Mouse (Mus musculus) forebrain, embryonic 13.5 days (tissue): Measurements from ENCODE around the gene Map3k14. TPM values are rescaled to one million over a fixed set of nuclear protein-coding genes. Genes with fewer than 3 reads are reported as not detected.
"Not testable (repeated sequence)": the region's sequence is repeated elsewhere in the genome, so short reads cannot be mapped to it uniquely, and the experiment has no call there.

Source experiments
- ATAC-seq: fragments of 200-750 bp; cut with Nextera tagmentation; 2 replicates; pipeline ENCODE4 v1.8.0; 2017
- H3K27ac ChIP-seq: fragments of 300-500 bp; sonication (generic); 2 replicates; pipeline ENCODE4 v1.5.1; 2015; ENCODE audit warnings: inconsistent platforms, mild to moderate bottlenecking, moderate library complexity
- H3K27me3 ChIP-seq: fragments of 300-500 bp; sonication (generic); 2 replicates; pipeline ENCODE4 v1.6.1; 2015; ENCODE audit warnings: mild to moderate bottlenecking, inconsistent platforms
- H3K36me3 ChIP-seq: fragments of 300-500 bp; sonication (generic); 2 replicates; pipeline ENCODE4 v1.6.1; 2015; ENCODE audit warnings: mild to moderate bottlenecking, inconsistent platforms; ENCODE audit not compliant: poor library complexity, severe bottlenecking
- H3K4me1 ChIP-seq: fragments of 300-500 bp; sonication (generic); 2 replicates; pipeline ENCODE4 v1.6.1; 2015; ENCODE audit warnings: inconsistent platforms
- H3K4me2 ChIP-seq: fragments of 300-500 bp; sonication (generic); 2 replicates; pipeline ENCODE4 v1.6.1; 2015; ENCODE audit warnings: inconsistent platforms, mild to moderate bottlenecking, moderate library complexity
- H3K4me3 ChIP-seq: fragments of 300-500 bp; sonication (generic); 2 replicates; pipeline ENCODE4 v1.5.1; 2015; ENCODE audit warnings: mild to moderate bottlenecking, inconsistent platforms
- H3K9ac ChIP-seq: fragments of 300-500 bp; sonication (generic); 2 replicates; pipeline ENCODE4 v1.6.1; 2015; ENCODE audit warnings: mild to moderate bottlenecking, inconsistent platforms
- H3K9me3 ChIP-seq: fragments of 300-500 bp; sonication (generic); replicated peaks from 2 replicates; pipeline ENCODE4 v1.6.1; 2016; ENCODE audit warnings: inconsistent platforms
- WGBS: fragments of 180-500 bp; shearing (Covaris S2); methylation state at CpG from one replicate; pipeline ENCODE4 v1.1.7; 2015; 5-methylcytosine and 5-hydroxymethylcytosine counted together
- polyA plus RNA-seq: library from polyadenylated mRNA; unstranded; fragments of >200 nt; fragmentation: Nextera tagmentation; extraction: Ambion mirVana; gene quantifications from 2 replicates; pipeline ENCODE4 v1.2.1, GENCODE M21; 2015

Map3k14 gene
- polyA plus RNA-seq, 1 experiment from 2014 or later = 2.8 TPM

GRCm38 (mm10) chr11:103236903-103237302, 30.4 kb downstream of the Map3k14 start:
- no peak for ATAC-seq
- Histone ChIP-seq H3K9ac (no peak overlapping the region), H3K27me3 (no peaks in the 10 kb centered on the region), H3K9me3 (no peaks in the 10 kb centered on the region), H3K36me3 (peaks cover 51% of the 10 kb centered on the region), H3K4me3 (no peak overlapping the region), H3K4me1 (peaks cover 16% of the 10 kb centered on the region), H3K27ac (no peak overlapping the region), H3K4me2 (no peak overlapping the region)
- 90% methylated on average over 10 of the region's 10 CpGs for WGBS

- Histone ChIP-seq H3K36me3 (peaks cover 54% of the 10 kb centered on the region), H3K27ac (no peak overlapping the region), H3K27me3 (no peaks in the 10 kb centered on the region), H3K4me3 (no peak overlapping the region), H3K9ac (no peak overlapping the region), H3K9me3 (no peaks in the 10 kb centered on the region), H3K4me2 (no peak overlapping the region), H3K4me1 (peaks cover 11% of the 10 kb centered on the region; the same call in 1 of the 2 replicates)
- 88% methylated on average over 6 of the region's 6 CpGs for WGBS
- ATAC-seq = no peak
Measured at GRCm38 (mm10) chr11:103236431-103236830, 30.8 kb downstream of the Map3k14 start.

- ATAC-seq = no peak
- no peak overlapping the region for H3K4me3 ChIP-seq
- no peaks in the 10 kb centered on the region for H3K9me3 ChIP-seq
- H3K27ac ChIP-seq = no peak overlapping the region
- no peak overlapping the region for H3K4me2 ChIP-seq
- peaks cover 4% of the 10 kb centered on the region; the same call in 1 of the 2 replicates for H3K4me1 ChIP-seq
- H3K36me3 ChIP-seq = peaks cover 61% of the 10 kb centered on the region
- H3K27me3 ChIP-seq = no peaks in the 10 kb centered on the region
- no peak overlapping the region for H3K9ac ChIP-seq
- WGBS = 86% methylated on average over 11 of the region's 11 CpGs
Measured at GRCm38 (mm10) chr11:103235702-103236101, 31.6 kb downstream of the Map3k14 start.

- Histone ChIP-seq H3K4me1 (no peaks in the 10 kb centered on the region; the same call in 1 of the 2 replicates), H3K4me3 (no peak overlapping the region), H3K9ac (no peak overlapping the region), H3K9me3 (no peaks in the 10 kb centered on the region), H3K27ac (no peak overlapping the region), H3K4me2 (no peak overlapping the region), H3K36me3 (peaks cover 65% of the 10 kb centered on the region), H3K27me3 (no peaks in the 10 kb centered on the region)
- ATAC-seq = no peak
- WGBS = 81% methylated on average over 1 of the region's 1 CpGs
Measured at GRCm38 (mm10) chr11:103234447-103234846, 32.8 kb downstream of the Map3k14 start.

- no peak overlapping the region for H3K27ac ChIP-seq
Measured at GRCm38 (mm10) chr11:103232966-103233365, 34.3 kb downstream of the Map3k14 start.

GRCm38 (mm10) chr11:103231367-103231766, 35.9 kb downstream of the Map3k14 start:
- no peak overlapping the region for H3K27ac ChIP-seq
- H3K9me3 ChIP-seq = no peaks in the 10 kb centered on the region
- H3K4me3 ChIP-seq = no peak overlapping the region
- WGBS = 92% methylated on average over 7 of the region's 7 CpGs
- ATAC-seq = no peak
- no peak overlapping the region for H3K9ac ChIP-seq
- H3K4me2 ChIP-seq = no peak overlapping the region
- H3K36me3 ChIP-seq = peaks cover 57% of the 10 kb centered on the region
- H3K4me1 ChIP-seq = no peaks in the 10 kb centered on the region; the same call in 1 of the 2 replicates
- no peaks in the 10 kb centered on the region for H3K27me3 ChIP-seq

More at GRCm38 (mm10) chr11:103232966-103233365, 34.3 kb downstream of the Map3k14 start:
- H3K4me3 ChIP-seq = no peak overlapping the region
- no peaks in the 10 kb centered on the region for H3K27me3 ChIP-seq
- H3K4me1 ChIP-seq = no peaks in the 10 kb centered on the region; the same call in 1 of the 2 replicates
- H3K9ac ChIP-seq = no peak overlapping the region
- WGBS = 28% methylated on average over 7 of the region's 7 CpGs
- H3K4me2 ChIP-seq = no peak overlapping the region
- H3K36me3 ChIP-seq = peaks cover 59% of the 10 kb centered on the region
- no peaks in the 10 kb centered on the region for H3K9me3 ChIP-seq
- ATAC-seq = no peak

GRCm38 (mm10) chr11:103230626-103231025, 36.6 kb downstream of the Map3k14 start:
- Histone ChIP-seq H3K9ac (no peak overlapping the region), H3K4me2 (no peak overlapping the region), H3K27ac (no peak overlapping the region), H3K36me3 (peaks cover 57% of the 10 kb centered on the region), H3K4me3 (no peak overlapping the region), H3K27me3 (no peaks in the 10 kb centered on the region), H3K9me3 (no peaks in the 10 kb centered on the region), H3K4me1 (no peaks in the 10 kb centered on the region; the same call in 1 of the 2 replicates)
- no peak for ATAC-seq
- WGBS = 94% methylated on average over 19 of the region's 19 CpGs

- Histone ChIP-seq H3K4me3 (no peak overlapping the region), H3K4me1 (no peaks in the 10 kb centered on the region; the same call in 1 of the 2 replicates), H3K9ac (no peak overlapping the region), H3K27ac (no peak overlapping the region), H3K27me3 (no peaks in the 10 kb centered on the region), H3K9me3 (no peaks in the 10 kb centered on the region), H3K36me3 (peaks cover 62% of the 10 kb centered on the region), H3K4me2 (no peak overlapping the region)
- no peak for ATAC-seq
- 93% methylated on average over 2 of the region's 2 CpGs for WGBS
Measured at GRCm38 (mm10) chr11:103229608-103230007, 37.7 kb downstream of the Map3k14 start.

GRCm38 (mm10) chr11:103223951-103224456, 43.3 kb downstream of the Map3k14 start:
- Histone ChIP-seq H3K9ac (no peak overlapping the region), H3K36me3 (peaks cover 77% of the 10 kb centered on the region), H3K4me1 (no peaks in the 10 kb centered on the region), H3K4me3 (no peak overlapping the region), H3K4me2 (no peak overlapping the region), H3K9me3 (no peaks in the 10 kb centered on the region), H3K27ac (no peak overlapping the region), H3K27me3 (no peaks in the 10 kb centered on the region)
- 72% methylated on average over 18 of the region's 18 CpGs for WGBS
- ATAC-seq = no peak

- no peak overlapping the region for H3K4me3 ChIP-seq
- no peak overlapping the region for H3K27ac ChIP-seq
- H3K4me1 ChIP-seq = peaks cover 3% of the 10 kb centered on the region; the same call in 1 of the 2 replicates
- no peak for ATAC-seq
- H3K9ac ChIP-seq = no peak overlapping the region
- no peak overlapping the region for H3K4me2 ChIP-seq
- no peaks in the 10 kb centered on the region for H3K9me3 ChIP-seq
- H3K36me3 ChIP-seq = peaks cover 73% of the 10 kb centered on the region
- no peaks in the 10 kb centered on the region for H3K27me3 ChIP-seq
- 96% methylated on average over 10 of the region's 10 CpGs for WGBS
Measured at GRCm38 (mm10) chr11:103223444-103223843, 43.8 kb downstream of the Map3k14 start.

GRCm38 (mm10) chr11:103222718-103223117, 44.6 kb downstream of the Map3k14 start:
- not testable (repeated sequence) for H3K4me3 ChIP-seq, H3K9me3 ChIP-seq, H3K4me2 ChIP-seq, H3K27me3 ChIP-seq, ATAC-seq, H3K27ac ChIP-seq, H3K4me1 ChIP-seq, H3K9ac ChIP-seq
- 91% methylated on average over 4 of the region's 4 CpGs for WGBS
- H3K36me3 ChIP-seq = peaks cover 73% of the 10 kb centered on the region

GRCm38 (mm10) chr11:103221437-103221836, 45.8 kb downstream of the Map3k14 start:
- Histone ChIP-seq H3K4me3 (no peak overlapping the region), H3K9me3 (no peaks in the 10 kb centered on the region), H3K4me1 (peaks cover 10% of the 10 kb centered on the region; the same call in 1 of the 2 replicates), H3K27ac (no peak overlapping the region), H3K27me3 (peaks cover 5% of the 10 kb centered on the region; the same call in 1 of the 2 replicates), H3K36me3 (peaks cover 60% of the 10 kb centered on the region), H3K4me2 (no peak overlapping the region), H3K9ac (no peak overlapping the region)
- 93% methylated on average over 6 of the region's 6 CpGs for WGBS
- no peak for ATAC-seq

GRCm38 (mm10) chr11:103219995-103220394, 47.3 kb downstream of the Map3k14 start:
- no peak overlapping the region for H3K9ac ChIP-seq
- H3K36me3 ChIP-seq = peaks cover 46% of the 10 kb centered on the region
- H3K9me3 ChIP-seq = no peaks in the 10 kb centered on the region
- no peak overlapping the region for H3K27ac ChIP-seq
- no peak overlapping the region for H3K4me2 ChIP-seq
- peaks cover 10% of the 10 kb centered on the region; the same call in 1 of the 2 replicates for H3K4me1 ChIP-seq
- no peak overlapping the region for H3K4me3 ChIP-seq
- ATAC-seq = no peak
- WGBS = 88% methylated on average over 4 of the region's 4 CpGs
- peaks cover 7% of the 10 kb centered on the region; the same call in 1 of the 2 replicates for H3K27me3 ChIP-seq
